9 mouse cellular contexts compared by ENCODE assay signal in genomic region chrX:167091841-167092240, GRCm38 (mm10).
DNase-seq lines count a peak whose midpoint lies in the region; ATAC-seq lines count a peak whose summit lies in the region.
"Had no signal": no experiment of that assay in that cellular context is flagged by ENCODE, and none has a peak within 500 bp of the region (broad histone marks: within the 10 kb centered on the region; RNA-seq: fewer than 3 reads in every experiment).

No protein-coding gene starts in this region.

- intact Hi-C loops in heart, postnatal 36 days (cut with DNase I), result no loop called here
- intact Hi-C loops in left cerebral cortex, postnatal 14 days (cut with DNase I), result no loop called here
- intact Hi-C loops in left cerebral cortex, postnatal 25 days (cut with DNase I), result no loop called here

- ATAC-seq in CD4-positive, CD25-positive, alpha-beta regulatory T cell, adult 4 months, result peak; percentile 86

- DNase-seq in adrenal gland, adult 18-20 months (ENCODE audit: low spot score in 2 of 2), result peak; percentile 4 to 20
- peak; percentile 46 to 48 for DNase-seq in heart, postnatal 36 days
- peak; percentile 76 for DNase-seq in lung, postnatal 25 days (ENCODE audit: low spot score)
- no peak for DNase-seq in left cerebral cortex, postnatal 14 days (ENCODE audit: low spot score in 2 of 2)
- DNase-seq in right cerebral cortex, postnatal 4 days, result no peak
- DNase-seq in ovary, postnatal 36 days (ENCODE audit: low spot score), result no peak
- DNase-seq in left cerebral cortex, postnatal 25 days (ENCODE audit: low spot score in 2 of 2), result no peak
- DNase-seq: lung, embryonic 14.5 days had no signal

Comparison
In these comparisons a context has a peak if more than half of its experiments do, and no peak if none do; other contexts are left out.
1. DNase-seq: peak in adrenal gland, adult 18-20 months (2 of 2), heart, postnatal 36 days (2 of 2) and lung, postnatal 25 days (single experiment); none in left cerebral cortex, postnatal 14 days (0 of 2), right cerebral cortex, postnatal 4 days (single experiment), ovary, postnatal 36 days (single experiment) and left cerebral cortex, postnatal 25 days (0 of 2).